Mouse (Mus musculus): ENCODE measurements around the gene Gdpd1.
"Not testable (repeated sequence)": the region's sequence is repeated elsewhere in the genome, so short reads cannot be mapped to it uniquely, and the experiment has no call there.

Gdpd1 gene

DNA sequence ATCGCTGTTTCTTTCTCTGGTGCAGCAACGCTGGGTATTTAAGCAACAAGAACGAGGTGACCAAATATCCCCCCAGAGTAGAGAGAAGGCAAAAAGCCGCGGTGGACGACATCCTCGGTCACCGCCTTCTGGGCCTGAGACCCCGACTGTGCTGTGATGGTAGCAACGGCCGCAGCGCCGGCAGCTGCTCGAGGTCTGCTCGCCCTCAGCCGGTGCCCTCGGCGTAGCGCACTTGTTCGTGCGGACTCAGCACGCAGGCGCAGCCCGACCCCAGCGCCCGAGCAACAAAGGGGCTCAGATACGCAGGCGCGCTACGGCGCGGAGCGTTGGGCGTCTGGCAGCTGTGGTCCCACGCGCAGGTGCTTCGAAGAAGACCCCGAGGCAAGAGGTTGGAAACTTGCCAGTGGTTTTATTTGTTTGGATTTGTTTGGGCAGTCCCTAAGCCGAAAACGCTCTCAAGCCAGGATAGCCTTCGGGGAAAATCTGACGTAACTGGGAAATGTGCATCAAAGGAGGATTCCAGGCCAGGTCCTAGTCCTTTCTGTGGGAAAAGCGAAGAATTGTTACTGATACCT, at the start of gene Gdpd1:
Gene Gdpd1 (minus strand): TSS at position 197 of the 575 bp plus-strand sequence.
- peak; percentile 76 to 84 for DNase-seq (ENCODE audit: low spot score in 2 of 2)

DNA sequence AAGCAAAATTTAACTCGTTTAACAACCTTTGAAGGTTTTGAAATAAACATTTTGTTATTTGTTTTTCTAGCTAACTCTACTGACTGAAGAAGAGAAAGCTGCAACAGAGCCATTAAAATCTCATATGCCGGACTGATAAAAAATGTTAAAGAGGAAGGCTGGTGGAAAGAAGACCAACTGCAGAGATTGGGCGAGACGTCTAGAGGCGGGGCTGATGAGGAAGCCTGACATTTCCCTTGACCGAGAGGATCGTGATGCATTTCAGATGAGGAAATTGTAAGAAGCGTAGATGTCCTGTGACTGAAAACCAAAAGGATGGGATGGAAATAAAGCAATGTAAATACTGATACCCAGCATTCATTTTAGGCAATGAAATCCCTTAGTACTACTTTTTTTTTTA, 48.0 kb upstream of the Gdpd1 start:
- no peak for DNase-seq (ENCODE audit: low spot score in 2 of 2)

DNA sequence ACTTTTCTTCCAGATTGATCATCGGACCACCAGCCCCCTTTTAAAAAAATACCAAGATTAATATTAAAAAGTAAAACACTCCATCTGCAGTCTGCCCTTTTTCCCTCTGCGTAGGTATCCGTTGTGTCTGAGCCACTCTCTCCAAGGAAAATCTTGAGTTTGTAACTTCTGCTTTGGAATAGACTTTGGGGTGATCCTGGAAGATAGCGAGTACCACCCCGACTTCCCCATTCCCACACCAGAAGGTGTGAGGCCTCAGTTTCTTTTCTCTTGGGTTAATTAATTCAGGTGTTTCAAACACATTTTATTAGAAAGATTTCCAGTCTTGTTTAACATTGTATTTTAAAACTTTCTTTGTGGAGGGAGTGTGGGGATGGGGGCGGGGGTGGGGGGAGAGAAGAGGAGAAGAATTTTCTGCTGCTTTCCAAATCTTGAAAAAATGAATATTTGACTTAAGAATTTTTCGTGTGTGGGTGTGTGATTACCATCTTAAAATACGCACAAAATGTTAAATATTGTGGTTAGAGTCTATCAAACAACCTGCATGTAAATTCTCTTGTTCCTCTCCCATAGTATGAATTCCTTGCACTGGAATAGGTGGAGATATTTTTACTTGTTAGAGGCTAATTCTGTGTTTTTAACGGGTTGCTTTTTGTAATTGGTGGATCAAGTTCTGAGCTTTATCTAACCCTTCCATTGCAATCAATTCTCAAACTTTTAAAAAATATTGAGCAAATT, 36.5 kb upstream of the Gdpd1 start:
- DNase-seq (ENCODE audit: low spot score in 2 of 2) = no peak

DNA sequence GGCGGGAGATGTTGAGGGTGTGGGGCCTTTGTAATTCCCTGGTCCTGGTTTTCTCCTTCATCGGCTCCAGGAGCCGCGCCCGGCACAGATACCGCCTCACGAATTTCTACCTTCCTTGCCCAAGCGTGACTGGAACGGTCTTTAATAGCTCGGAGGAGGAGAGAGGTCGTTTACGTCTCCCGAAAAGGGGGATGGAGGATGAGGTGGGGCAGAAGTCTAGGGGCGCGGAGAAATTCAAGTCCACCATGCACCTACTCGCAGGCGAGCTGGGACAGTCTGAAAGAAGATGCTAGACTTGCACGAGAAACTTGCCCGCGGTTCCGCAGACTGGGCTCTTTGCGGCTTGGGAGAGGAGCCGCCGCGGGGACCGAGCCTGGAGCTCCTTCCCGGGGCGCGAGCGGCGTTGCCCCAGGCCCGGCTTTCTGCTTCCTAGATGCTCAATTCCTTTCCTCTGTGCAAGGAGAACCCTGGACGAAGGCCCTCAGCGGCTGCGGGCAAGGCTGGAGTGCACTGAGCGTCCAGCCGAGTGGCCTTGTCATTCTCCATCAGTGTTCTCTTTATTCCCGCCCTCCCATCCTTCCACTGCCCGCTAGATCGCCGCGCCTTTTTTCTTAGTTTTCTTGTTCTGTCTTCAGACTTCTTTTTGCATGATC, 35.8 kb upstream of the Gdpd1 start:
- DNase-seq (ENCODE audit: low spot score in 2 of 2) = peak in 1 of 2 experiments; percentile 60

DNA sequence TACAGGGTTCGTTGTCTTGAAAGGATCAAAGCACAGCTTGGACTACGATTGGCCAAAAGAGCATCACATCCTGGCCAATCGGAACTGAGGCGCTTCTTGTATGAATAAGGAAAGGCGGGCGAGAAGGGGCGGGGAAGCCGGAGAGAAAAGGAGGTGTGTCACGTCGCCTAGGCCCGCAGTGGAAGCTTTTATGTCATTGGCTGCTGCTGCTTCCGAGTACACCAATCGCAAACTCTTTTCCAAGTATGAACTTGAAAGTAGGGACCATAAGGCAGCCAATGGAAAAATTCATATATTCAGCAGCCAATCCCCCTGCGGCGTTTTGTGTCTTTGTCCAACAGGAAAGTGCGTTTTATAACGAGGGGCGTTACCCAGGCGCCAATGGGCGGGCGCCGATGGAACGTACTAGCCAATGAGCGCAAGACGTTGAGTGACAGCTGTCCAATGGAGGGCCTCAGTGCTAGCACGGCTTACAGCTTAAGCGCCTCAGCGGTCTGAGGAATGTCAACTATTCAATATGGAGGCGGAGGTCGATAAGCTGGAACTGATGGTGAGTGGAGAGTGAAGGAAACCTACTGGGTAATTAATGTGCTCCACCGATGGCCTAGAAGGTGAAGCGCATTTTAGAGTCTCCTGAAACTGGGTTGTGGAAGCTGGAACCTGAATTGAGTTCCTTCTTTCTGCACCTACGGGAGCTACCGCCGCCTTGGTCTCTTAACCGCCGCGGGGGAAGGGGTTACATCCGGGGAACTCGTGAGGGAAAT, 35.1 kb upstream of the Gdpd1 start, which contains the start of gene Ska2:
Gene Ska2 (plus strand): TSS at position 480 of the 764 bp plus-strand sequence.
- peak; percentile 90 to 97 for DNase-seq (ENCODE audit: low spot score in 2 of 2)

DNA sequence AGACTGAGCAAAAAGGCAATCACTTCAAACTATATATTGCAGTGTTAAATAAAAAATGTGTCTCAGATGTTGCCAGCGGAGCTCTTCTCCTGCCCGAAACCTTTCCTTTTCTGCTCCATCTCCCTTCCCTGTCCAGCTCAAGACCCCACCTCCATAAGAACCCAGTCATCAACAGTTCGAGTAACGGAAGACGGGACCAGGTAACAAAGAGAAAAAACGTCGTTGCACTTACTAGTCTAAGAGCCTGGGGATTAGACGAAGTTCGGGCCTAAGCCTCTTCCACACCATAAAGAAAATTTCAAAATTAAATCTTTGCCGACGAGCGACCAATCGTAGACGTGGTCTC, 34.5 kb upstream of the Gdpd1 start, which contains the start of gene Prr11:
Gene Prr11 (minus strand): TSS at position 300 of the 346 bp plus-strand sequence.
- DNase-seq (ENCODE audit: low spot score in 2 of 2) = no peak

DNA sequence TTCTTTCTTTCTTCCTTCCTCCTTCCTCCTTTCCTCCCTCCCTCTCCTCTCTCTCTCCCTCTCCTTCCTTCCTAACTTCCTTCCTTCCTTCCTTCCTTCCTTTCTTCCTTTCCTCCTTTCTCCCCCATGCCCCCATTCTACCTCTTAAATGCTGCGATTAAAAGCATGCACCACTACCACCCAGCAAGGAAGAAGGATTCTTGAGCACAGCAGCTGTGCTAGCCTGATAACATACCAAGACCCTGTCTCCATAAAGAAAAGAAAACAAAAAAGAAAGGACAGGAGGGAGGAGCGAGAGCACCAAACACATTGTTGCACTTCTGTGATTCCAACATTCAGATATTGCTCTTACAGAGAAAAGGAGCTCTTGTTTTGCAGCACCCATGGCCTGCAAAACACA, 13.3 kb upstream of the Gdpd1 start:
- DNase-seq (ENCODE audit: low spot score in 2 of 2) = no peak

DNA sequence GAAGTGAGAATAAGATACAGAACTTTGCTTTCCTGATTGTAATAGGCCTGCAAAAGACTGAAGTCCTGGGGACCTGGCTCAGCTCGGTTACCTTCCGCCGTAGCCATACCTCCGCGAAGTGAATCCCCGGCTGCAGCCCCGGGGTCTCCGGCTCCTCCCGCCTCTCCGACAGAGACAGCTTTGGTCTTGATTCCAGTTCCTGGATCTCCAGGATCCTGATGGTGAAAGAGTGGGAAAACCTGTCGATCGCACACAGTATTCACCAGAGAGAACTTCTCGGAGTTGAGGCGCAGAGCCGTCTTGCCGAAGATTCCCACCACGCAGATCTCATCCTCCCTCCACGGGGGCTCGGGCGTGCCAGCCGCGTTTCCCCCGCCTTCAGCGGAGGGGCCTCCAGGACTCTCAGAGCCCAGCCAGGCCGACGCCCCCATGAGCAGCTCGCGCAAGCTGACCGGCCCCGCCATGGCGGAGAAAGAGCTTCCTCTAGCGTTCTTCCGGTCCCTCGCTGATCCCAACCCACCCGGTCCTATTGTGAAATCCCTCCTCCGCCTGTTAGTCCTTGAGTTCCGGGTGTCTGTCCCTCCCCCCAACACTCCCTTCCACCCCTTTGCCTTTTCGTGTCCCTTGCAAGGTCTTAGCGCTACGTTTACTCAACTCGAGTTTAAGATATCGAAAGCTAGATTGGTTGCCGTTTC, 12.6 kb upstream of the Gdpd1 start, which contains the start of gene Smg8:
Gene Smg8 (minus strand): TSS at position 485 of the 695 bp plus-strand sequence.
- DNase-seq (ENCODE audit: low spot score in 2 of 2) = peak; percentile 71 to 72

DNA sequence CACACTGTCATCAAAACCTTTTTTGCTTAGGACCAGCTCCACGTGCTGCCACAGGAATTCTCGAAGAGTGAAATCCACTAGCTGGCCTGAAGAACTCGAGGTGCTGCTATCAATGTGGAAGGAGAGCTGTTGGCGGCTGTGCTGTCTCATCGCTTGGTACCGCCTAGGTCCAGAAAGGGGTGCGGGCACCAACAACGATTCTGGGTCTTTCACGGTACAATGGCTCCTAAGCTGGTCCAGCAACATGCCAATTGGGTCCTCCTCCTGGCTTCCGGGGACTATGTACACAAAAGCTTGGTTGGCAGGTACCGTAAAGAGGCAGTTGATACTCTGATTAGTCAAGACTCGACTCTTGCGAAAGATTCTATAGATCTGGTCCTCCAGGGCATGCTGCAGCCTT, 11.6 kb upstream of the Gdpd1 start:
- DNase-seq (ENCODE audit: low spot score in 2 of 2) = no peak

DNA sequence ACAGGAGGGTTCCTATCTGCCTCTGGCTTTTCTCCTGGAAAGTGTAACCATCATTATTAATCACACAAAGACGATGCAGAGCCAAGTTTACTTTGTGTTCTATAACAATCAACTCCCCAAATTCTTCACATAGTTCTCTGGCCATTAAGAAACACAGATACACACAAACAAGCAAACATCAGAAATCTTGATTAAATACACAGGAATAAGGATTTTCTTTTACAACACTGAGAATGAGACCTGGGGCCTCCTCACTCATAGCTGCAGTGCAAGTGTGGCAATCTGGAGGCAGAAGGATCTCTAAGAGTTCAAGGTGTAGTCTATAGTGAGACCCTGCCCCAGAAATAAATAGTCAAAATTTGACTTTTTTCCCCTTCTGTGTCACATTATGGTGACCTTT, 9.8 kb upstream of the Gdpd1 start:
- DNase-seq (ENCODE audit: low spot score in 2 of 2) = no peak

DNA sequence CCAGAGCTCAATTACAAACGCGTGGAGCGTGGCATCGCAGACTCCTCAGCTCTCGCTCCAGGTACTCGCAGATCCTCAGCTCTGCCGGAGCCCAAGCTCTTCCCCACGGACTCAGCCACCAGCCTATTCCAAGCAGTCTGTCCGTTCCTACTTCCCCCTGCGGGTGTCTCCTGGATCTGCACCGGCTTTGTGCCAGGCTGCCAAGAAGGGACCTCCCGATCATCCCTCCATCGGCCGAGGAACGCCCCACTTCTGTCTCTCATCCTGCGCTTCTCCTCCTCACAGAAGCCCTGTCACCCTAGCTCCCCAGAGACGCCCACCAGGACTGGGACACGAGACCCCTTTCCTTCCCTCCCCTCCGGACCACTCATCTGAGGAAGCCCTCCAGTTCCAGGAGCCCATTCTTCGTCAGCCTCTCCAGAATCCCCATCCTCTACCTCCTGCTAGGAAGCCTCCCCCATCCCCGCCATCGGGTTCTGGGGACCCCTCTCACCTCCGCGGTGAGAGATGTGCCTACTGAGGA, 458 bp downstream of the Gdpd1 start:
- peak; percentile 50 to 69 for DNase-seq (ENCODE audit: low spot score in 2 of 2)

DNA sequence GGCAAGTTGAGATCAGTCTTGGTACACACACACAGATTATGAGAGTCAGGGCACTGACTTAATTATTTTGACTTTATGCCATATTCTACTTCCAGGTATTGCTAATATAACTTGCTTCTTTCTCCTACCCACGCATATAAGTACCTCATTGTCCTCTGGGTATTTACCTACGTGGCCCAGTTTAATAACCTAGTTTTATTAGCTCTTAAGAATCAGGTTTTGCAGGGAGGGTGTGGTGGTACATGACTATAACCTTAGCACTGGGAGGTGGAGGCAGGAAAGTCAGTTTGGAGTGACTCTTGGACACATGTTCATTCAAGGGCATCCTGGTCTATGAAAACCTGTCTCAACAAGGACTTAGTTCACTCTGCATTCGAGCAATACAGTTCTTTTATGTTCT, 11.8 kb downstream of the Gdpd1 start:
- no peak for DNase-seq (ENCODE audit: low spot score in 2 of 2)

DNA sequence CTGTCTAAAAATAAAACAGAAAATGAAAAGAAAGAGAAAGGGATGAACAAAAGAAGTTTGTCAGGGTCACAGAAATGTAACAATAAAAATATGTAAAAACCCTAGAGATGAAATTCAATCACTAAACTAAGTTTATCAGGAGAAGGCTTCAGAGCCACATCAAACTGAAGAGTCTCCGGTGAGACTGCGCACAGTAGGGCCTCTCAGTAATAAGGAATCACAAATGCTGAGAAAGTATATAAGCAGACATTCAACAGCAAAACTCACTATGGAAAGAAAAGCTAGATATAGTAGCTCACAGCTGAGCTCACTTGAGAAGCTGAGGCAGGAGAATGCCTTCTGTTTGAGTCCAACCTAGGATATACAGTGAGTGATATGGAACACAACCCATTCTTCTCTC, 13.5 kb downstream of the Gdpd1 start:
- DNase-seq (ENCODE audit: low spot score in 2 of 2) = no peak

DNA sequence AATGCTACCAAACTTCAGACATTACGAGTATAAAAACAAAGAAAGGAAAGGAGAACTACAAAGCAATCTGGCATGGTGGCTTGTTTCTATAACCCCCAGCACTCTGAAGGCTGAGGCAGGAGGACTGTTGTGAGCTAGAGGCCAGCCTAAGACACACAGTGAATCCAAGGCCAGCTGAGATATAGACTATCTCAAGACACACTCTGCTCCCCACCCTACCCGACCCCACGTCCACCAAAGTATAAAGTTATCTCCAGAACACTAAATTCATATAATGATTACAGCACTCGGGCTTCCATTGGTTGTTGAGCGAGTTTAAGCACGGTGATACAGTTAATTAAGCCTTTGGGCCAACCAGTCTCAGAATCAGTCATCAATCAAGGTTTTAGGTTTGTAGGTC, 17.6 kb downstream of the Gdpd1 start:
- DNase-seq (ENCODE audit: low spot score in 2 of 2) = no peak

DNA sequence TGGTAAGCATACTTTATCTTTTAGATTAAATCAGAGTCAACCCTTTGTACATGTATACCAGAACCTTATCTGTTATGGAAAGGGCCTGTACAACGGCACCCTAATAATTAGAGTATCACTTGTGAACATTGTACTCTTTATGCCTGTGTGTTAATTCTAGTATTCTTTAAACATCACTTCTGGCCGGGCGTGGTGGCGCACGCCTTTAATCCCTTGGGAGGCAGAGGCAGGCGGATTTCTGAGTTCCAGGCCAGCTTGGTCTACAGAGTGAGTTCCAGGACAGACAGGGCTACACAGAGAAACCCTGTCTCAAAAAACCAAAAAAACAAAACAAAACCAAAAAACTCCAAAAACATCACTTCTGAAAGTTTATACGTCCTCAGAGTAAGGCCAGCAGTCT, 25.0 kb downstream of the Gdpd1 start:
- DNase-seq (ENCODE audit: low spot score in 2 of 2) = not testable (repeated sequence)

DNA sequence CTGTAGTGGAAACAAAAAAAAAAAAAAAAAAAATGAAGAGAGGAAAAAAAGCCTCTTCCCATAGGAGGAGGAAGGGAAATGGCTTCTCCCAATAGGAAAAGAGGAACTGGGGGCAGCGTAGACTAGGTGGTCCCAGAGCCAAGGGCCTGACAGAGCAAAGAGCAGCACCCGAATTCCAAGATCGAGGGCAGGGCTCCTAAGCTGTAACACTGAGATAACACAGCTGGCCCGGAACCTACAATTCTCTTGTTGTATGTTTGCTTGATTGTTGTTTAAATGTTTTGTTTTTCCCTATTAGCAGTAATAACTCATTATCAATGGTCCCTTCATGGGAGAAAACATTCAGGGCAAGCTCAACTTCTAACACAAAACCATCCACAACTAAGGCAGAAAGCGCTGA, 26.9 kb downstream of the Gdpd1 start:
- DNase-seq (ENCODE audit: low spot score in 2 of 2) = no peak

DNA sequence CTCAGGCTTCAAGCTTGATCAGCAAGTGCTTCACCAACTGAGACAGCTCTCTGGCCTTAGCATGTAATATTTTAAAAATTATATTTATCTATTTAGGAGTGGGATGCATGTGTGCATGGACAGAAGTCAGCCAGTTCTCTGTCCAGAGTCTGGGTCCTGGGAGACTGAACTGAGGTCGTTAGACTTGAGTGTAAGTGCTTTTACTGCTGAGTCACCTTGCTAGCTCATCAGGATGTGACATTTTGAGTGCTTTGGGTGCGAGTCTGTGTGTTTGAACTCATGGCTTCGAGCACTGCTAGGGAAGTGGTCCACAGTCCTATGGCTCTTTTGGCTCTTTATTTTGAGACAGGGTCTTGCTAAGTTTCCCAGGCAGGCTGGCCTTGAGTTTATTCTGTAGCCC, 30.8 kb downstream of the Gdpd1 start:
- DNase-seq (ENCODE audit: low spot score in 2 of 2) = no peak

DNA sequence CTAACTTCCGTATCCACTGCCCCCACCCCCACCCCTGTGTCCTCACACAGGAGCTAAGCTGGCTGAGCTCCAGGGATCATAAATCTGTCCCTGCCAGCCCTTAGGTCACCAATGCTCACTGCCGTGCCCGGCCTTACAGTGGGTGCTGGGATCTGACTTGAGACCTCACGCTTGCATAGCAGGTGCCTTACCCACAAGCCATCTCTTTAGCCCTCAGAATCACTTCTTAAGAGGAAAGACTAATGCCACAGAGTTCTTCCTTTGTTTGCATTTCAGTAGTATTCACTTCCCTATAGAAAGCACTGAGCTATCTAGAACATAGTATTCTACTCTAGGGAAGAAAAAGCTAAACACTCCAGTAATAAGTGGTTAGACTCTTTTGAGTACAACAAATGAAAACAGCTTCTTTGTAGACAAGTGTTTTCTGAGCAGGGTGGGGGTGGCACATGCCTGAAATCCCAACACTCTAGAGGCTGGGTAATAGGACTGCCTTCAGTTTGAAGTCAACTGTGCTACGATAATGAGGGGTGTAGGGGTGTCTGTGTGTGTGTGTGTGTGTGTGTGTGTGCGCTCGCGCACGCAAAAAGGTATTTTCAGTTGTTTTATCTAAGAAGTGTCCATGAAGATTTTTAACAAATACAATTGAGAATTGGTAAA, 34.4 kb downstream of the Gdpd1 start:
- no peak for DNase-seq (ENCODE audit: low spot score in 2 of 2)

DNA sequence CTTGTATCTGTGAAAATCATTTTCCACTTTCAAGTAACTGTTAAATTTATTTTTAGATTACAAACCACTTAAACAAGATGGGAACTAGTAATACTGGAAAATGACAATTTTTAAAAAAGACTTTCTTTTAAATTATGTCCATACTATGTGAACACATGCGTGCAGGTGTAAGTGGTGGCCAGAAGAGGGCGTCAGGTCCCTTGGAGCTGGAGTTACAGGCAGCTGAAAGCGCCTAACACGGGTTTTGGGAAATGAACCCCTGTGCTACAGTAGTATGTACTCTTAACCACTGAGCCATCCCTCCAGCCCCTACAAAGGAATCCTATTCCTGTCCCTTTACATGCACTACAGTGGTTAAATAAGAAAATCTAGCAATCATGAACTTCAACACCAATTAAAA, 37.7 kb downstream of the Gdpd1 start:
- DNase-seq (ENCODE audit: low spot score in 2 of 2) = no peak

DNA sequence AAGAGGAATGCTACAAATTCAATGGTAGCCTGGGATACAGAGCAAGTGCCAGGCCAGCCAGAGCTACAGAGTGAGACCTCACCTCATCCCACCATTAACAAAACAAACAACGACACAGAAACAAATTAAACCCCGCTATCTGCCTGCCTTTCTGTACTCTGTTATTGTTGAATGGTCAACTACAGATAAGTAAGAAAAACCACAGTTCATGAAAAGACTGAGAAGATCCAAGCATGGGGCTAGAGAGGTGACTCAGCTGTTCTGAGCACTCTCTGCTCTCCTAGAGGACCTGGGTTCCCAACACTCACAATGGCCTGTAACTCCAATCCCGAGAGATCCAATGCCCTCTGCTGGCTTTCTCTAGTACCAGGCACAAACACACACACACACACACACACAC, 45.6 kb downstream of the Gdpd1 start:
- DNase-seq (ENCODE audit: low spot score in 2 of 2) = no peak
